In the genomic region with DNA sequence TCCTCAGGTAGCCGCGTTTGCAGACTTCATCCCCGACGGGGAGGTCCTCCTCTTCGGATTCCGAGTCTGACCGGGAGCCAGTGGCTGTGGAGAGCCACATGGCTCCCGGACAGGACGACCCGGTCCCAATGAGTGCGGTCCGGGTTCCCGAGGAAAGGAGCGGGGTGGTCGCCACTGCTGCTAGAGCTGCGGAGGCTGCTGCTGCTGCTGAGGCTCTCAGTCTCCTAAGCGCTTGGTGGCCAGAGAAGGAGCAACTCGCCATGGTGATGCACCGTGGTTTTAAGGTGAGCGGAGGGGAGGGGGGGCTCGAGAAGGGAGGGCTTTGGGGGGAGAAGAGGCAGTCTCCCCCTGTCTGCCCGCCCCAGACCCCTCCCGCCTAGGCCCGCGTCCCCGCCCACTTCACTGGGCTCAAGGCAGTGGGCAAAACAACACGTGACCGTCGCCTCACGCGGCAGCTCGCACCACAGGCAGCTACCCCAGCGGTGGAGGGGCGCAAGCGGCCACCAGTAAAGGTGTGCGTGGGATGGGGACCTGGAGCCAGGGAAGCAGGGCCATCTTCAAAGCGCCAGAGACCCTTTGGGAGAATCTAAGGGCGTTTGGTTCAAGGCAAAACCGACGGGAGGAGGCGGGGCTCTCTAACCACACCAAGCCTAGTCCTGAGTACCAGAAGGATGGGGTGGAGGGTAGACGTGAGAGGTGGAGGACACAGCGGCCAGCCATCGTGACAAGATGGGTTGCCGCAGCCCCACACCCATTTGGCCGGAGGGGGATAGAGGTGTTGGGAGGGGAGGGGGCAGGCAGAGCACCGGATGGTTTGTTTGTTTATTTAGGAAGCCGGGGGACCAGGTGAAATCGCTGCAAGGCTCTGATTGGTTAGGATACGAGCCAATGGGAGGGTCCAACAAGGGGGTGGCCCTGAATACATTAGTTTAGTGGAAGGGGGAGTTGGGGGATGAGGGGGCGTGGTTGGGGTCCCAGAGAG, we compare ENCODE assay signal across 8 mouse cellular contexts. TPM values are rescaled to one million over a fixed set of nuclear protein-coding genes. Genes with fewer than 3 reads are reported as not detected.
DNase-seq lines count a peak whose midpoint lies in the region; ATAC-seq and TF ChIP-seq lines count a peak whose summit lies in the region.

Gene Irs4 (minus strand): TSS at position 327 of the 982 bp plus-strand sequence.

- no peak within 1 kb of the TSS for H3K9ac ChIP-seq in lung, embryonic 14.5 days
- H3K9ac ChIP-seq in forebrain, embryonic 16.5 days (replicated peaks; ENCODE audit: low read depth, low read length), result no peak within 1 kb of the TSS
- no peak within 1 kb of the TSS for H3K9ac ChIP-seq in limb, embryonic 12.5 days (replicated peaks)

- DNase-seq in lung, embryonic 14.5 days, result peak; percentile 2
- no peak for DNase-seq in lung, postnatal 14 days
- peak; percentile 57 for DNase-seq in retina, embryonic 14.5 days (ENCODE audit: low spot score)
- DNase-seq in adrenal gland, postnatal 4 days (ENCODE audit: low spot score in 2 of 2), result no peak
- no peak for DNase-seq in right cerebral cortex, adult 18-20 months

- no peaks in the 10 kb centered on the region for H3K9me3 ChIP-seq in lung, embryonic 14.5 days (ENCODE audit: low read depth, low read length)
- H3K9me3 ChIP-seq in forebrain, embryonic 16.5 days (ENCODE audit: control insufficient read depth, low read length), result no peaks in the 10 kb centered on the region
- no peaks in the 10 kb centered on the region for H3K9me3 ChIP-seq in limb, embryonic 12.5 days

- H3K27ac ChIP-seq in lung, embryonic 14.5 days (ENCODE audit: low read depth), result no peak within 1 kb of the TSS
- no peak within 1 kb of the TSS for H3K27ac ChIP-seq in forebrain, embryonic 16.5 days (ENCODE audit: low read length)
- no peak within 1 kb of the TSS for H3K27ac ChIP-seq in limb, embryonic 12.5 days

- H3K4me1 ChIP-seq in lung, embryonic 14.5 days (ENCODE audit: insufficient read depth), result no peaks in the 10 kb centered on the region
- H3K4me1 ChIP-seq in forebrain, embryonic 16.5 days (replicated peaks; ENCODE audit: control insufficient read depth, insufficient read depth, low read length), result peaks cover 23% of the 10 kb centered on the region
- H3K4me1 ChIP-seq in limb, embryonic 12.5 days (replicated peaks), result no peaks in the 10 kb centered on the region

- 14% methylated on average over 45 of the region's 51 CpGs for WGBS in lung, embryonic 14.5 days
- 22% methylated on average over 42 of the region's 51 CpGs for WGBS in forebrain, embryonic 16.5 days
- 28% methylated on average over 50 of the region's 51 CpGs for whole genome bisulfite sequencing in limb, embryonic 12.5 days

- H3K36me3 ChIP-seq in lung, embryonic 14.5 days (ENCODE audit: insufficient read depth), result no peaks in the 10 kb centered on the region
- H3K36me3 ChIP-seq in forebrain, embryonic 16.5 days (ENCODE audit: control insufficient read depth, insufficient read depth), result no peaks in the 10 kb centered on the region
- no peaks in the 10 kb centered on the region for H3K36me3 ChIP-seq in limb, embryonic 12.5 days

- H3K4me2 ChIP-seq in lung, embryonic 14.5 days, result peak within 1 kb of the TSS; percentile 64
- peak within 1 kb of the TSS; percentile 59 for H3K4me2 ChIP-seq in forebrain, embryonic 16.5 days (ENCODE audit: low read length)
- H3K4me2 ChIP-seq in limb, embryonic 12.5 days, result peak within 1 kb of the TSS; percentile 61

- H3K4me3 ChIP-seq in lung, embryonic 14.5 days (ENCODE audit: low read depth, low read length), result peak within 1 kb of the TSS; percentile 33
- H3K4me3 ChIP-seq in forebrain, embryonic 16.5 days (replicated peaks; ENCODE audit: low read length), result peak within 1 kb of the TSS; percentile 46
- peak within 1 kb of the TSS; percentile 42 for H3K4me3 ChIP-seq in limb, embryonic 12.5 days (replicated peaks)

- TF ChIP-seq CTCF in lung, embryonic 14.5 days (IDR thresholded peaks at IDR 0.05; ENCODE audit: low read depth), result no peak

- ATAC-seq in lung, embryonic 14.5 days (ENCODE audit: insufficient read depth), result peak; percentile 77
- ATAC-seq in forebrain, embryonic 16.5 days, result peak; percentile 75
- ATAC-seq in limb, embryonic 12.5 days (ENCODE audit: insufficient number of reproducible peaks, insufficient read depth, low FRiP score, low TSS enrichment, low read depth), result peak; percentile 85
- ATAC-seq in activated CD4-positive, CD25-positive, alpha-beta regulatory T cell, adult 4 months, result no peak

- H3K27me3 ChIP-seq in lung, embryonic 14.5 days (ENCODE audit: insufficient read depth, low read length), result peaks cover 66% of the 10 kb centered on the region
- peaks cover 34% of the 10 kb centered on the region for H3K27me3 ChIP-seq in forebrain, embryonic 16.5 days (replicated peaks; ENCODE audit: control insufficient read depth, insufficient read depth, low read length)
- peaks cover 71% of the 10 kb centered on the region for H3K27me3 ChIP-seq in limb, embryonic 12.5 days

RNA-seq across cellular contexts. Expression of gene Irs4, which starts in this region (rescaled TPM):
- polyA plus RNA-seq in lung, embryonic 14.5 days (2014; fragmentation: Nextera tagmentation; extraction: Ambion mirVana), result not detected in 2 replicates
- 0.70 and 1.9 TPM in 2 replicates for polyA plus RNA-seq in forebrain, embryonic 16.5 days (2015; fragmentation: Nextera tagmentation; extraction: Ambion mirVana)
- polyA plus RNA-seq in limb, embryonic 12.5 days (2016; fragmentation: Nextera tagmentation; extraction: Ambion mirVana), result 0.09 and 0.16 TPM in 2 replicates
- polyA plus RNA-seq in activated CD4-positive, CD25-positive, alpha-beta regulatory T cell, adult 4 months (2017; shearing (Covaris generic)), result not detected
- total RNA-seq in adrenal gland, postnatal 4 days (2021), result 1 to 10 TPM in 1 of 2 experiments, under 1 TPM in 1; 0.99 to 3.8 TPM

Comparison
In these comparisons a context has a peak if more than half of its experiments do, and no peak if none do; other contexts are left out.
1. Peak in DNase-seq, ATAC-seq, H3K4me3 ChIP-seq and H3K4me2 ChIP-seq in lung, embryonic 14.5 days; RNA of the gene not detected or under 1 TPM.
2. Peak in ATAC-seq, H3K4me3 ChIP-seq and H3K4me2 ChIP-seq in limb, embryonic 12.5 days; RNA of the gene not detected or under 1 TPM.